Mouse (Mus musculus) lung, postnatal 25 days (tissue): Measurements from ENCODE around the gene Cope.
A peak's percentile ranks its signal among the peaks of the same experiment; 100 is the strongest.

Experiments
- DNase-seq: peaks from one replicate; pipeline ENCODE4 v3.0.0; 2022; ENCODE audit warnings: low spot score

Cope gene

DNA sequence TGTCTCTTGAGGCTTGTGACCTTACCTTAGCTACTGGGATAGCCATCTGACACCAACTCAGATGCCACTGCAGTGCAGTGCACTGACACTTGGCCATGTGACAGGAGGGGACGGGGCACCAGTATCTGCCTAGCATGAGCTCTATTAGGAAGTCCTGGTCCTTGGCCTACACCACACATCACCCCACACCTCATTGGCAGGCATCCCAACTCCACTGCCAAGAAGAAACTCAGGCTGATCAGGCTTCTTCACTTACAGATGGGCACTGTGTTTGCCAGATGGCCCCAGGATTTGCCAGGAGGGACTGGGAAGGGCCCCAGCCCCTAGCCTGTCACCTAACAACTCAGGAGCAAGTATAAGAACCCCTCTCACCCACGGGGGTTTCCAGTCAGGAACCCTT, 11.1 kb downstream of the Cope start:
- DNase-seq: no peak

DNA sequence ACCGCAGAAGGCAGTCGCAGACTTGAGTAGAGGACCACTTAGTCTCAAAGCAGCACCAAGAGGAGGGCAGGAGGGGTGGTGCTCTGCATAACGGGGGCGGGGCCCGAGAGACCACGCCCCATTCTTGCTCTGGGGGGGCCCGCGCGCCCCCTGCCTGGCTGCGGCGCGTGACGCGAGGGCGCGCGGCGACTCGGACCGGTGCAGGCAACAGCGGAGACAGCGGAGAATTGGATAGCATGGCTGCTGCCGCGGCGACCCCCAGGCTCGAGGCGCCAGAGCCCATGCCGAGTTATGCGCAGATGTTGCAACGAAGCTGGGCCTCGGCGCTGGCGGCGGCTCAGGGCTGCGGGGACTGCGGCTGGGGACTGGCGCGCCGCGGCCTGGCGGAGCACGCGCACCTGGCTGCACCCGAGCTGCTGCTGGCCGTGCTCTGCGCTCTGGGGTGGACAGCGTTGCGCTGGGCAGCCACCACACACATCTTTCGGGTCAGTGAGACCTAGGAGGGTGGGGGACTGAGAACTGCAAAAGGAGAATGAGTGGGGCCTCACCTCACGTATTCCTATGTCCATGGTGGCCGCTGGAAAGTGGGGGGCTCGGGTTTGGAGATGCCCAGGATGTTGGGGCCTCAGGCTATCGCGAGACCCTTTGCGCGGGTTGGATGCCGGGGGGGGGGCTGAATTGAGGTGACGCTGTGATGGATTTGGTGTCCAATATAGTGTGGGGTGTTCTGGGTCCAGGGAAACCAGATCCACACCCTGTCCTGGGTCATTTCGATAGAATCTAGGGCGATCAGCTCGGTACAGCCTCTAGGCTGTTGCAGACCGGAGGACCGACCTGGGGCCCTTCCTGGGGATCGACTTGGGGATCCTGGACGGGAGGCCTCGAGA, 13.5 kb downstream of the Cope start, which contains the start of gene Cers1:
Cers1 (plus strand) TSS at position 152 of the 887 bp plus-strand sequence.
- peak; percentile 30 for DNase-seq

DNA sequence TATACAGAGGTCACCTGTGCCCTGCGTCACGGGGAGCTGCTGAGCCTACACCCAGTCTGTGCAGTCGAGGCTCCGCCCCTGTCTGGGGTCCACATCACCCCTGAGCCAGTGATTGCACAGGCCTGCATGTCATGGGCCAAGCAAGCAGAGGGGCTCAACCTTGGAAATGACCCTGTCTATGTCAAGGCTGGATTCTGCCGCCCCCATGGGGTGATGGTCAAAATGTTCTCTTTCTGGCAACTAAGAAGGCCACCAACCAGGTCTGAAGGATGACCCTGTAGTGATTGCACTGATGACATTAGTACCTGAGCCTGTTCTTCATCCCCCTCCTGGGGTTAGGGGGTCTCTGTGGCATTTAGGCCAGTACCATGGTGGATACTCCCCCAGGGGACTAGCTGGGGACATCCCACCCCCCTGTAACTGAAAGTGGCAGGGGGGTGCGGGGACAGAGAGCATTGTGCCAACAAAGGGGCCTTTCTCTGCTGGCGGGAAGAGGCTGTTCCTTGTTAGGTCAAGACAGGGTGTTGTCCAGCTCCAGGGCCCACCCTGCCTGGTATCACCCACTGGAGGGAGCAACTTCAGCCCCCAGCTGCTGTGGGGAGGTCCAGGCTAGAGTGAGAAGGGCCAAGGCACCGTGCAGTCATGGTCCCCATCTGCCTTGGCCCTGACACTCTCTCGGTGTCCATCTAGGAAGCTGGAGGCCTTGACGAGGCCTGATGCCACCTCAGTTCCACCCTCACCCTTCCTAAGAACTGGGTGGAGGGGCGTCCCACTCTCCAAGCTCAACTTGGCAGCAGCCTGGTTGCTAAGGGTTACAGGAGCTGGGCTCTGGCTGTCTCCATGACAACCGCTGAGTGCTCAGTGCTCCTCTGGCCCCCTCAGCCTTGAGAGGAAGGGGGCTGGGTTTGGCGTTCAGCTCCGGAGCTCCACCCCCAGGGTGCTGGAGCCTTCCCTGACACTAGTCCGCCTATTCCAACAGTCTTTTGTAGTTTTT, 14.5 kb downstream of the Cope start:
- DNase-seq: no peak

DNA sequence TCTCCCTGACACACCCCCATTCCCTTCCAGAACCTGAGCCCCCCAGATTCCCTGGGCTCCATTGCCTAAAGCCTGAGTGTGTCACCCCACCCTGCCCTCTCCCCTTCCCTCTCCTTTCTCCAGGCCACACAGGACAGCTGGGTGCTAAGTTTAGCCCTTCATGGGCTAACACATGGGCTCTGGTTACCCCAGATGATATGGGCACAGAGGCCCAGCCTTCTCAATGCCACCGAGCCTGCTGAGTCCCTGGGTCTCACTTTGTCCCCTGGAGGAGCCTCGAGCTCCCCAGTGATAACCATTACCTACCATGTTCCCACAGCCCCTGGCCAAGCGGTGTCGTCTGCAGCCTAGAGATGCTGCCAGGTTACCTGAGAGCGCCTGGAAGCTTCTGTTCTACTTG, 15.6 kb downstream of the Cope start:
- no peak for DNase-seq

DNA sequence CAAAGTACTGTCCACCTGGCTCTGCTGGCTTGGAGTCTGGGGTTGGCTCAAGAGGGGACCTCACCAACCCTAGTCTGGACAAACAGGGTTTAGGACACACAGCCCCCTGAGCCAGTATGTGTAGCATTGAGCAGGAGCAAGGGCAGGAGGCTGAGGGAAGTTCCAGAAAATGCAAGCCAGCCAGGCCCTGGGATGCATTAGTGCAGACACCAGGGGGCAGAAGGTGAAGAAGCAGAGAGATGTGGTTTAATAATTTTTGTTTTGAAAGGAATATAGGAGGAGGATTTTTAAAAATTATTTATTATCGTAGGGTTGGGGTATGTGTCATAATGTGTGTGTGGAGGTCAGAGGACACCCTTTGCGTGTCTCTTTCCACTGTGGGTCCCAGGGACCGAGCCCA, 21.4 kb downstream of the Cope start:
- DNase-seq: no peak

DNA sequence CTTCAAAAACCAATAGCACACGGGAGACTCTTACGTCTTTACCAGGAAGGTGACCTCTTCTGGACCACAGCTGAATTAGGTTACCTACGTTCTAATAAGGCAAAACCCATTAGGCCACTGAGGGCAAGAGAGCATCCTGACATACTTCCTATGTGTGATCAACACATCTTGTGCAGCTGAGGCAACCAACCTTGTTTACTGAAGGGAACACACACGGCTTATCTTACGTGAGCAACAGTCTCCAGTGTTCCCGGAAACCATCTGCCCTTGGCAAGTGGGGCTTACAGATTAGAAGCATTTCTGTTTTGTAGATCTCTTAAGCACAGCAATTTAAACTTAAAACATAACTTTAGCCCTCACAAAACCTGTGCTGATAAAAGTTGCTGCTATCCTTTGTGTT, 25.2 kb downstream of the Cope start:
- DNase-seq: no peak

DNA sequence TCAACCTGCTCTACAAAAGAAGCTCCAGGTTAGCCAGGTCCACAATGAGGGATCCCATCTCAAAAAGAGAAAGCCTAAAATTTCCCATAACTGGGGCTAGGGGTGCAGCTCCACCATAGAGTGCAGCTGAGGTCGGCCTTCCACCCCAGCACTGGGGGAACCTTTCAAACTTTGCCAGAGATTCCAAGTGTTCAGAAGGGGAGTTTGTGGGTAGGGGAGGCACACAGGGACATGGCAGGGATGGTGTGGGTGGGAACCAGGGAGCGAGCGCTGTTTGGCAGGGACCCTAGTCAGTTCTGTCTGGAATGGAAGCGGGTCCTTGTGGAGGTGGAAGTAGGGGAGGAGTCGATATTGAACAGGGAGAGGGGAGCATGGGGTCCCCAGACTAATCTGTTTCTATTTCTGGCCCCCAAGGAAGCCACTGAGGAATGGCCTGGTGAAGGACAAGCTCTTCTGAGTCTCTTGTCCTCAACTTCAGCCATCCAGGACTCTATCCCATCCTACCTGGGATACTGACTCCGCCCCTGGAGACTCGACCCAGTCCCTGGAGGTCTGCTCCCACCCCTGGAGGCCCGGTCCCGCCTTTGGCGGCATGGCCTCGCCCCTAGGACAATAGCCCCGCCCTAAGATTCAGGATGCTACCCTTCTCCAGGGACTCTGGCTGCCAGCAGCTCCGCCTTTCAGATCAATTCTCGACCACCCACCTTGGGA, 27.0 kb downstream of the Cope start, which contains the start of gene Gdf1:
Gdf1 (plus strand) TSS at position 694 of the 711 bp plus-strand sequence.
- no peak for DNase-seq

DNA sequence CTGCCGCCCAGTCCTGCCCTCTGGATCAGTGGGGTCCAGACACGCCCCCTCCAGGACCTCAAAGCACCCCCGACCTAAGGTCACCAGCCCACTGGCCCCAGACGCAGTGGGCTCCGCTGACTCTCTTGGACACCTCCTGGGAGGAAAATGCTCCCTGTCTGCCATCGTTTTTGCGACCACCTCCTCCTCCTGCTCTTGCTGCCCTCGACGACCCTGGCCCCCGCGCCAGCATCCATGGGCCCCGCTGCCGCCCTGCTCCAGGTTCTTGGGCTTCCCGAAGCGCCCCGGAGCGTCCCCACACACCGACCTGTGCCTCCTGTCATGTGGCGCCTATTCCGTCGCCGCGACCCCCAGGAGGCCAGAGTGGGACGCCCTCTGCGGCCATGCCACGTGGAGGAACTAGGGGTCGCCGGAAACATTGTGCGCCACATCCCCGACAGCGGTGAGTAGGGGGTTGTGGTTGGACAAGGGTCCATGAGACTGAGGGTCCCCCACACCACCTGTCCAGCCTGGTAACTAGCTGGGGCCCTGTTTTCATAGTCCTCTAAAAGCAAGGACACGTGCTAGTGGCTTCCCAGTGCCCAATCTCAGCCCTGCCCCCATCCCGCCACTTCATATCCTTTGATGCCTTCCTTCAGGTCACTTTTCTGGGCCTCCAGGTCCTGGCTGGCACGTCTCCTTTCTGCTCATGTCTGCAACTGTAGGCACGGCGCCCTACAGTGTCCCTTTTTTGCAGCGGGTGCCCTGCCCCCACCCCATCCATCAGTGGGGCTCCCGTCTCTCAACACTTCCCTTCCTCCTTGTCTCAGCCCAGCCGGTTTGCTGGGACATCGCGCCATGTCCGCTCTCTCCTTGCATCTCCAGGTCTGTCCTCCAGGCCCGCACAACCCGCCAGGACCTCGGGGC, 27.8 kb downstream of the Cope start:
- DNase-seq: no peak

DNA sequence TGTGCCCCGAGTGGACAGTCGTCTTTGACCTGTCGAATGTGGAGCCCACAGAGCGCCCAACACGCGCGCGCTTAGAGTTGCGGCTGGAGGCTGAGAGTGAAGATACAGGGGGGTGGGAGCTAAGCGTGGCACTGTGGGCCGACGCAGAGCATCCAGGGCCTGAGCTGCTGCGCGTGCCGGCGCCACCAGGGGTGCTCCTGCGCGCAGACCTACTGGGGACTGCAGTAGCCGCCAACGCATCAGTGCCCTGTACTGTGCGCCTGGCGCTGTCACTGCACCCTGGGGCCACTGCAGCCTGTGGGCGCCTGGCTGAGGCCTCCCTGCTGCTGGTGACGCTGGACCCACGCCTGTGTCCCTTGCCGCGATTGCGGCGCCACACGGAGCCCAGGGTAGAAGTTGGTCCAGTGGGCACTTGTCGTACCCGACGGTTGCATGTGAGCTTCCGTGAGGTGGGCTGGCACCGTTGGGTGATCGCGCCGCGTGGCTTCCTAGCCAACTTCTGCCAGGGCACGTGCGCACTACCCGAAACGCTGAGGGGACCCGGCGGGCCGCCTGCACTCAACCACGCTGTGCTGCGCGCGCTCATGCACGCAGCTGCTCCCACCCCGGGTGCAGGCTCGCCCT, 28.5 kb downstream of the Cope start:
- DNase-seq: no peak

DNA sequence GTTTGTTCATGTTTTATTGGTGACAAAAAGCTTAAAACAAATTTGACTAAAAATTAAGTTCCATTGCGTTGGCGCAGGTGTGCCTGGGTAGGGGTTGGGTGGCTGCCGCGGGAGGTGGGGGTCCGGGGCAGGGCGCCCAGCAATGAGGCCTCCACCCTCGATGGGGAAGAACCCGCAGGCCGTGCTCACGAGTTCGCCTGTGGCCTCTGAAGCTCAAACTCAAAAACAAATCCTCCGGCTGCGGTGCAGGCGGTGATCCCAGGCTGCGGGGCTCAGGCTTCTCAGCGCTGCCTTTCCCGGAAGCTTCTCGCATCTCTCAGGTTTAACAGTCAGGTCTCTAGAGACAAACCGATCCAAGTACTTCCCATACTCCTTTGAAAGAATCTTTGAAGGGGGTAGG, 29.2 kb downstream of the Cope start:
- no peak for DNase-seq

DNA sequence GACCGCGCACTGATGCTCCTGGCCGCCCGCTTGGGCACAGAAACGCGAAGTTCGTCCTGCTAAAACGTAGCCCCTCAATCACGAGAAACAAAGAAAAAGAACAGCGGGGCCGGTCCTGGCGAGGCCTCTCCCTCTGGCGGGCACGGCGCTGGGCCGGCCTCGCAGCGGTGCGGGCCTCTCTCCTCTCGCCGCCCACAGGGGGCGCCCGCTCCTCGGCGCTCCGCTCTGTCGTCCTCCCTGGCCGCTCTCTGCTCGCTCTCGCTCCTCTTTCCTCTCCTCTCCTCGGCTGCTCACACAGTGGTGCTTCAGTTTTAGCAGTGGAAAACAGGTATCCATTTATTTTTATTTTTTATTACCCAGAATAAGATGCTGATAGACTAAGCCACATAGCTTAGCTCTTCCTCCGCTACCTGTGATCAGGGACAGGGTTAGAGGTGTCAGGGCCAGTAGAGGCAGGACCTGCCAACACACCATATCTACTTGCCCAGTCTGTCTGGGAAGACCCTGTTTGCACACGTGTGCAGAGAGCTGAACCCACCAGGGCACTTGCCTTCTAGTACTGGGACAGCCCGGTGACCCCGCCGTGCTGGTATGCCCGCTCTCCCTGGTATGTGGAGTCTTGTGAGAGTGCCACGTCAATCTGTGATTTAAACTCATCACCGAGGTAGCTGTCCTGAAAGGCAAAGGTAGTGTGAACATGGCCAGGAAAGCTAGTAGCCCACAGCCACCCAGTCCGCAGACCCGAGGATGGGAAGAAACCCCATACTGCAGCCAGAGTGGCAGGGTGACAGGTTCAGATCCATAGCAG, 30.0 kb downstream of the Cope start:
- peak; percentile 56 for DNase-seq

DNA sequence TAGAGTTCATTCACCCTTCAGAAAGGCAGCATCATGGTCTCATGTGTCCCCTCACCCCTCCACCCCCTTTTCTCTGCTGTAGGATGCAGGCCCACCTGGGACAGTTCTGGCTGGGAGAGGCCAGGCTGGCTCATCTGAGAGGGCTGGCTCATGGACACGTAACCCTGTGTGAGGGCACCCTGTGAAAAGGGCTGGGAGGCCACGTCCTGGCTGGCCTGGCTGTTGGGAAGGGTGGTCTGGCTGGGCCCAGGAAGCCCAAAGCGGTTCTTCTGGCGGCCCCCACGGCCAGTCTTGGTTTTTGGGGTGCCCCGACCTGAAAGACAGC, 30.5 kb downstream of the Cope start:
- DNase-seq: no peak

DNA sequence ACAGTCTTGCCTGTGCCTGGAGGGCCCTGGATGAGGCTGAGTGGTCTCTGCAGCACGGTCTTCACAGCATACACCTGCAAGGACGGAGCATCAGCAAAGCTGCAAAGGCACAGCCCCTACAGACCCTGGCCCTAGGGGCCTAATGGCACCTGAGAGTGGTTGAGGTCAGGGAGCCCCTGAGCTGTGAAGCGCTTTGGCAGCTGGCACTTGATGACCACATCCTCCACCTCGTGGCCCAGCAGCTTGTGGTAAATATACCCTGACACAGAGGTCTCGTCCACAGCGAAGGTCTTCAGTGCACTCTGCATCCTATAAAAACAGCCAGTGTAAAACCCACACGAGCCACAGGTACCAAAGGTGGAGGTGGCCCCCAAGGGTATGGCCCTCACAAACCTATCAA, 36.6 kb downstream of the Cope start:
- no peak for DNase-seq

DNA sequence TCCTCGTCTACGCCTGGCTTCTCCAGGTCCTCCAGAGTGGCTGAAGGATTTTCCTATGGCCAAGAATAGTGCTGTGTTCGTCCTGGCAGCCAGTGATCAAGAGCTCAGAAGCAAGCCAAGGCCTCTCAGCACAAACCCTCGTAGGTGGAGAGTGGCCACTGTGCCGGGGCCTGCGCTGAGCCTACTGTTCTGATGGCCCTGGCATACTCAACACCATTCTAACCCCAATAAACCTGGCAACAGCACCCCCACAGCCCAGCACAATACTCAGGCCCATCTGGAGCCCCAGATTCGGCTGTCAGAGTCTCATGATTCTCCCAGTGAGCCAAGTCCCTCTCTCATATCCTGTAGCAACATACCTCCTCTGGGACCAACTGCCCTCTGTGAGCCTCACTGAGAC, 38.3 kb downstream of the Cope start:
- DNase-seq: no peak

DNA sequence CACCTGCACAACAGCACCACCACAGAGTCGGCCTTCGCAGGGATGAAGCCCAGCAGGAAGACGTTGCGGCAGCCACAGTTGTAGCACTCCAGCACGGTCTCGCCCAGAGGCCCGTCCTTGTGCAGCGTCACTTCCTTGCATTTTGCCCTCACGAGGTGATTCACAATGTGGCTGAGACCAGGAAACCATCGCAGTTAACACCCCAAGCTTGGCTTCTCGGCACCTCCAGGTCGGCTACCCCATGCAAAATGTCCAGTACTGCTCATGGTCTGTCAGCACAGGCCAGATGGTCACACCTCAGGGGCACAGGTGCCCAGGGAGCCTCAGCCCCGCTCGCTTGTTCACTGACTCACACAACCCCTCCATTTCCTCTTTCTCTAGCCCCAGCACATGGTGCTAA, 39.7 kb downstream of the Cope start:
- no peak for DNase-seq

DNA sequence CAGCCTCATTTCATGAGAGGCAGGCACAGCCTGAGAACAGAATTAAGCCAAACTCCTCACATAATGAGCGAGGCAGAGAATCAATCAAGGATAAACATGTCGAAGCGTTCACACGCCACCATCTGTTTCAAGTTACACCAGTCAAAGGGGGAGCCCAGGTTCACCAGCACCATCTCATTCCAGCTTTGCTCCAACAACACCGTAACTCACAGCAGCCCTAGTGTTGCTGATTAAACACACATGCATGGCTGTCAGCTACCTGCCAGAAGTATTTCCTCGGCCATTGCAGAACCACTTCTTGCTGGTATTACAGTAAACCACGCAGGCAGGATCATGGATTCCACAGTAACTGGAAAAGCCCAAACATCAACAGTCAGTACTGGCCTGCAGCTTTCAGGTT, 40.8 kb downstream of the Cope start:
- DNase-seq: no peak

DNA sequence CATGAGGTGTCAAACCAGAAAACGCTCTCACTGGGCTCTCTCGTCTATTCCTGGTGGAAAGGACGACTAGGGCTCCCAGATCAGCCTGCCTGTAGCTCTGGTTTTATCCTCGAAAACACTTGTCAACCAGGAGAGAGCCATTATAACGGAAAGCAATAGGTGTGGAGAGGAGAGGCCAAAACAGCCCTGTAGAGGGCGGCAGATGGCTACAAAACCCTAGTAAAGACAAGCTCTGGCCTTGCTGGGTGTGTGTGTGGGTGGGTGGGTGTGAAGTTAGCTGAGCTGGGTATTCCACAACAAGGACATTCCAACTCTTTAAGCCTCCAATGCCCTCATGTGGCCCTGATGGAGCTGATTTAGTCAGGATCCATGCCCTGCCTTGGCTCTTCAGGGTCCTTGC, 41.4 kb downstream of the Cope start:
- DNase-seq: no peak

DNA sequence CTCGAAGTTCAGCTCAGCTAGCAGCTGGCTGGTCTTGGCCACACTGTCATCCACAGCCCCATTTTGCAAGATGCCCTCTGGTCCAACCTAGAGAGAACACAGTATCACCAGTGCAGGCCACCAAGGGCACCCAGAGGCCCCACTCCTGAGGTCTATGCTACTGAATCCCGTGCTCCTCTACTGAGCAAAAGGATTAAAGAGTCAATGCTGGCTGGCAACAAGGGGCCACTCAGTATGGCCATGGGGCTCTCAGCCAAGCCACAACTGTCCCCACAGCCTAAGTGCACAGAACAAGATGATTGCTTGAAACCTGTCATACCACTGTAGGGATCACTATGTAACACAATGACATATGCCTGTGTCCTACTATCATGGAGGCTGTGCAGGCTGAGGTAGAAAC, 42.0 kb downstream of the Cope start:
- no peak for DNase-seq

DNA sequence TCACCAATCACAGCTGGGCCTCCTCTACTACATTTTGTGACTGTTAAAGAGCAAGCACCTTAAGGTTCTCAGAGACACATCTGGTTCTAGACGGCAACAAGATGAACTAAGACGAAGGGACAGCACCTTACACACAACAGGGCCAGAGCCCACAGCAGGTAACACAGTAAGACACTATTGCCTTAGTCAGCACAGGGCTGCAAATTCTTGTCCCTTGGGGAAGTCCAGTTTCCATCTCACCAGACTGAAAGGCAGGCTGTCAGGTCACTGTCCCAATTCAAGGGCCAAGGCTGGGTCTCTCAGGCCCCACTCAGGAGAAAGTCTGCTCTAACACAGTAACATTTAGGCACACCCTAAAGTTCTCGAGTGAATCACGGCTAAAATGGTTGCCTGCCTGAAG, 45.1 kb downstream of the Cope start:
- DNase-seq: no peak

DNA sequence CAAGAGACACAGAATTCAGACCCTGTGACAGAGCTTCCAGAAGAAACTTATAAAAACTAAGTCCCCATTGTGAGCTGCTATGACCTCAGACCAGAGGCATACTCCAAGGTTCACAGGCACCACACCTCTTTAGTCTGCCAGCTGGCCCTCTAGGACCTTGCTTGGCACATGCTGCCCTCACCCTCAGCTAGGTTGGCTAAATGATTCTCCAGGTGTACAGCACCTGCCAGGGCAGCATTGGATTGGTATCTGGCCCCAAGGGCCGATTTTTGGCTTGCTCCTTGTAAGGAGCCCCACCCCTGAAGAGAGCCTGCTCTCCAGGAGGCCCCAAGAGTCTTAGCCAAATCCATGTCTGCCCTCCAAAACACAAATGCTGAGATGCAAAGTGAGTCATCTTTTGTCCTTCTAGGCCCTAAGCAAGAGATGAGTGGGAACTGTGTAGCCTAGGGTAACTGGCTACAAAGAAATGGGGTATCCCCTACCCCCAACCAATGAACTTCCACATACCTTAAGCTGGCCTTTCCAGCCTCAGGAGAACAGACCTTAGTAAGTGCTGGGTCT, 45.6 kb downstream of the Cope start:
- DNase-seq: no peak
